Mouse (Mus musculus) neural tube, embryonic 10.5 days (tissue): Measurements from ENCODE around the gene Nucks1.
"Not testable (repeated sequence)": the region's sequence is repeated elsewhere in the genome, so short reads cannot be mapped to it uniquely, and the experiment has no call there.

Experiments
- DNase-seq: peaks from one replicate; pipeline ENCODE4 v3.0.0-alpha.2; 2017; ENCODE audit warnings: low spot score; ENCODE audit errors: extremely low spot score

Nucks1 gene

GRCm38 (mm10) chr1:131910001-131910648 is at the start of gene Nucks1:
TSS of gene Nucks1 (plus strand) at chr1:131910534.
- DNase-seq: peak; percentile 98

- no peak for DNase-seq
Observed at GRCm38 (mm10) chr1:131861811-131862210, 48.5 kb upstream of the Nucks1 start.

- DNase-seq: no peak
Observed at GRCm38 (mm10) chr1:131865596-131865995, 44.7 kb upstream of the Nucks1 start.

GRCm38 (mm10) chr1:131866304-131866999 is 43.9 kb upstream of the Nucks1 start:
- no peak for DNase-seq

- peak; percentile 89 for DNase-seq
Observed at GRCm38 (mm10) chr1:131867093-131867945, 43.0 kb upstream of the Nucks1 start, which contains the start of gene Rab29. TSS of gene Rab29 (plus strand) at chr1:131867224.

- DNase-seq: no peak
Observed at GRCm38 (mm10) chr1:131867946-131868290, 42.4 kb upstream of the Nucks1 start.

GRCm38 (mm10) chr1:131869561-131869960 is 40.8 kb upstream of the Nucks1 start:
- no peak for DNase-seq

GRCm38 (mm10) chr1:131872856-131873255 is 37.5 kb upstream of the Nucks1 start:
- no peak for DNase-seq

- no peak for DNase-seq
Observed at GRCm38 (mm10) chr1:131879816-131880215, 30.5 kb upstream of the Nucks1 start.

- DNase-seq: no peak
Observed at GRCm38 (mm10) chr1:131882787-131883186, 27.5 kb upstream of the Nucks1 start.

- no peak for DNase-seq
Observed at GRCm38 (mm10) chr1:131886173-131886572, 24.2 kb upstream of the Nucks1 start.

GRCm38 (mm10) chr1:131886641-131887040 is 23.7 kb upstream of the Nucks1 start:
- no peak for DNase-seq

GRCm38 (mm10) chr1:131890043-131890658 is 20.2 kb upstream of the Nucks1 start:
- no peak for DNase-seq

GRCm38 (mm10) chr1:131891436-131891835 is 18.9 kb upstream of the Nucks1 start:
- DNase-seq: no peak

GRCm38 (mm10) chr1:131902679-131903078 is 7.7 kb upstream of the Nucks1 start:
- DNase-seq: no peak

- DNase-seq: no peak
Observed at GRCm38 (mm10) chr1:131903251-131903650, 7.1 kb upstream of the Nucks1 start.

GRCm38 (mm10) chr1:131905497-131905896 is 4.8 kb upstream of the Nucks1 start:
- no peak for DNase-seq

GRCm38 (mm10) chr1:131908456-131908855 is 1.9 kb upstream of the Nucks1 start:
- no peak for DNase-seq

- DNase-seq: not testable (repeated sequence)
Observed at GRCm38 (mm10) chr1:131909236-131909635, 1.1 kb upstream of the Nucks1 start.

- DNase-seq: peak; percentile 84
Observed at GRCm38 (mm10) chr1:131910674-131911558, 582 bp downstream of the Nucks1 start.

GRCm38 (mm10) chr1:131917634-131918033 is 7.3 kb downstream of the Nucks1 start:
- DNase-seq: no peak
